Mouse (Mus musculus) kidney, adult 2 months (tissue): ENCODE data around the gene Lamc2. TPM values are rescaled to one million over a fixed set of nuclear protein-coding genes. Genes with fewer than 3 reads are reported as not detected.

Experiments used
- DNase-seq: peaks from one replicate; pipeline ENCODE4 v3.0.0; 2021
- H3K27ac ChIP-seq: fragments of 200-500 bp; 2 replicates; pipeline ENCODE4 v1.5.1; 2012; ENCODE audit warnings: low read depth, low read length, control low read depth, inconsistent platforms; ENCODE audit not compliant: insufficient read depth
- H3K27me3 ChIP-seq: fragments of 200-500 bp; replicated peaks from 2 replicates; pipeline ENCODE4 v1.6.1; 2012; ENCODE audit warnings: mild to moderate bottlenecking, moderate library complexity, low read length, inconsistent platforms; ENCODE audit not compliant: control insufficient read depth, insufficient read depth
- H3K36me3 ChIP-seq: fragments of 200-500 bp; 2 replicates; pipeline ENCODE4 v1.6.1; 2012; ENCODE audit warnings: mild to moderate bottlenecking, moderate library complexity, low read length, inconsistent platforms; ENCODE audit not compliant: control insufficient read depth, insufficient read depth
- H3K4me1 ChIP-seq: fragments of 200-500 bp; 2 replicates; pipeline ENCODE4 v1.6.1; 2011; ENCODE audit warnings: low read length; ENCODE audit not compliant: control insufficient read depth, insufficient read depth
- H3K4me3 ChIP-seq: fragments of 200-500 bp; 2 replicates; pipeline ENCODE4 v1.5.1; 2011; ENCODE audit warnings: mild to moderate bottlenecking, low read depth, low read length, control low read depth; ENCODE audit not compliant: insufficient read depth
- CTCF ChIP-seq: fragments of 200-500 bp; conservative IDR thresholded peaks from 2 replicates; pipeline ENCODE4 v1.5.1; 2011; ENCODE audit warnings: low read depth, mild to moderate bottlenecking, control low read depth, low read length, moderate library complexity, mixed read lengths; ENCODE audit not compliant: insufficient read depth, insufficient read length
- POLR2A ChIP-seq: fragments of 200-500 bp; IDR thresholded peaks from one replicate; pipeline ENCODE4 v1.6.1; 2011; ENCODE audit warnings: low read depth, low read length, control low read depth
- WGBS: fragments of 180-500 bp; shearing (Covaris S2); methylation state at CpG from one replicate; pipeline ENCODE4 v1.1.7; 2018; 5-methylcytosine and 5-hydroxymethylcytosine counted together
- polyA plus RNA-seq: library from polyadenylated mRNA; depleted of rRNA; stranded (reverse); fragments of >200 nt; gene quantifications from 2 replicates; pipeline ENCODE4 v1.2.3, GENCODE M21; 2012

Gene Lamc2
- polyA plus RNA-seq, 1 experiment, result 7.0 TPM

DNA sequence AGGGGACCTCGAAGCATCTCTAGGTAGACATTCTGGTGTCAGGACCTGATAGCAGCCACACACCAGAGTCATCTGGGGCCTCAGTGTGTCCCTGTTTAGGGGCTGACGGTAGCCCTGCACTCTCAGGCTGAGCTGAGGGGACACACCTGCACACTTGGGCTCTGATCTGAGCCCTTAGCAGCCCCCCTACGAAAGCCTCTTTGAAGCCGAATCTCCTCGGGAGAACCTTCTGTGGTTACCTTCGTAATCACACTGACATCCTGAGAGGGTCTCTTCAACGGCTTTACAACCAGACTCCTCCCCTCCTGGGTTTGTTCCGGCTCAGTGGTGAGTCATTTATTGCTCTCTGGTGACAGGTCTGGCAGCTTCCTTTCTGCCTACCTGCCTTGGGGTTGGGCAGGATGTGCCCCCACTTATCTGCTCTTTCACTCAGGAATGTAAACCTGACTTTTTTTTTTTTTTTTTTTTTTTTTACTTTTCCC lies 45.5 kb downstream of the Lamc2 start:
- Histone ChIP-seq H3K4me3 (no peak overlapping the region), H3K27ac (no peak overlapping the region), H3K4me1 (no peaks in the 10 kb centered on the region), H3K36me3 (no peaks in the 10 kb centered on the region), H3K27me3 (no peaks in the 10 kb centered on the region)
- TF ChIP-seq POLR2A (no peak), CTCF (no peak)
- DNase-seq, result peak; percentile 26
- WGBS, result 37% methylated on average over 8 of the region's 8 CpGs

- H3K4me1 ChIP-seq, result no peaks in the 10 kb centered on the region
- no peak for TF ChIP-seq POLR2A
- no peaks in the 10 kb centered on the region for H3K36me3 ChIP-seq
- no peaks in the 10 kb centered on the region for H3K27me3 ChIP-seq
- H3K27ac ChIP-seq, result no peak overlapping the region
- DNase-seq, result no peak
- 82% methylated on average over 11 of the region's 11 CpGs for WGBS
- no peak overlapping the region for H3K4me3 ChIP-seq
These were observed 46.0 kb downstream of the Lamc2 start for GRCm38 (mm10) chr1:153140265-153140664.

DNA sequence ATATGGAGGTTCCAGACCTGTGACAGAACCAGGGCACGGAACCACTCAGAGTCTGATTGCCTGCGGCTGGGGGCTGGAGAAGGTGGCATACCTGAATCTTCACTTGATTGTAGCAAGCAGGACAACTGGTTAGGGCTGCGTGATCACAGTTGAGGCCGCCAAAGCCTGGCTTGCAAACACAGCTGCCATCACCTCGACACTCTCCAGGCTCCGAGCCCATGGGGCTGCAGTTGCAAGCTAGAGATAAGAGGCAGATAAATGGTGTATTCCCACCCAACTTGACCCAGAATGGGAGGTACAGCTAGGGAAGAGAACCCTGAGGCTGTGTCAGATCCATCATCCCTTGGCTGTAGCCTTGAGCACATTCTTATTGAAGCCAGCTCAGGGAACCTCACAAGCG lies 46.6 kb downstream of the Lamc2 start:
- Histone ChIP-seq H3K27ac (no peak overlapping the region), H3K36me3 (no peaks in the 10 kb centered on the region), H3K27me3 (no peaks in the 10 kb centered on the region), H3K4me3 (no peak overlapping the region), H3K4me1 (no peaks in the 10 kb centered on the region)
- TF ChIP-seq POLR2A (no peak), CTCF (no peak)
- no peak for DNase-seq
- 92% methylated on average over 7 of the region's 7 CpGs for WGBS

DNA sequence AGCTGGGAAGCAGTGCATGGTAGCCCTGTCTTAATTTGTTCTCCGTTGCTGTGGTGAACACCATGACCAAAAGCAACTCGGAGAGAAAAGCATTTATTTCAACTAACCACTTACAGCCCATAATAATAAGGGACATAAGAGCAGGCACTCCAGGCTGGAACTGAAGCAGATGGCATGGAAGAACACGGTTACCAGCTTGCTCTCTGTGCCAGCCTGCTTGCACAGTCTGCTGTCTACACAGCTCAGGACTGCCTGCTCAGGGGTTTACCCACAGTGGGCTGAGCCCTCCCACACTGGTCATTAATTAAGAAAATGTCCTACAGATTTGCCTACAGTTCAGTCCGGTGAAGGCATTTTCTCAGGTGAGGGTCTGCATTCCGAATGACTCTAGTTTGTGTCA lies 47.8 kb downstream of the Lamc2 start:
- Histone ChIP-seq H3K4me1 (no peaks in the 10 kb centered on the region), H3K4me3 (no peak overlapping the region), H3K27me3 (no peaks in the 10 kb centered on the region), H3K27ac (no peak overlapping the region), H3K36me3 (no peaks in the 10 kb centered on the region)
- TF ChIP-seq POLR2A (no peak), CTCF (no peak)
- 68% methylated on average over 5 of the region's 5 CpGs for WGBS
- DNase-seq, result no peak

GRCm38 (mm10) chr1:153136647-153137046 lies 49.6 kb downstream of the Lamc2 start:
- TF ChIP-seq POLR2A, result no peak
- no peak for TF ChIP-seq CTCF
- Histone ChIP-seq H3K36me3 (no peaks in the 10 kb centered on the region), H3K4me1 (no peaks in the 10 kb centered on the region), H3K27me3 (no peaks in the 10 kb centered on the region), H3K27ac (no peak overlapping the region), H3K4me3 (no peak overlapping the region)
- WGBS, result 53% methylated on average over 13 of the region's 13 CpGs
- peak; percentile 45 for DNase-seq

DNA sequence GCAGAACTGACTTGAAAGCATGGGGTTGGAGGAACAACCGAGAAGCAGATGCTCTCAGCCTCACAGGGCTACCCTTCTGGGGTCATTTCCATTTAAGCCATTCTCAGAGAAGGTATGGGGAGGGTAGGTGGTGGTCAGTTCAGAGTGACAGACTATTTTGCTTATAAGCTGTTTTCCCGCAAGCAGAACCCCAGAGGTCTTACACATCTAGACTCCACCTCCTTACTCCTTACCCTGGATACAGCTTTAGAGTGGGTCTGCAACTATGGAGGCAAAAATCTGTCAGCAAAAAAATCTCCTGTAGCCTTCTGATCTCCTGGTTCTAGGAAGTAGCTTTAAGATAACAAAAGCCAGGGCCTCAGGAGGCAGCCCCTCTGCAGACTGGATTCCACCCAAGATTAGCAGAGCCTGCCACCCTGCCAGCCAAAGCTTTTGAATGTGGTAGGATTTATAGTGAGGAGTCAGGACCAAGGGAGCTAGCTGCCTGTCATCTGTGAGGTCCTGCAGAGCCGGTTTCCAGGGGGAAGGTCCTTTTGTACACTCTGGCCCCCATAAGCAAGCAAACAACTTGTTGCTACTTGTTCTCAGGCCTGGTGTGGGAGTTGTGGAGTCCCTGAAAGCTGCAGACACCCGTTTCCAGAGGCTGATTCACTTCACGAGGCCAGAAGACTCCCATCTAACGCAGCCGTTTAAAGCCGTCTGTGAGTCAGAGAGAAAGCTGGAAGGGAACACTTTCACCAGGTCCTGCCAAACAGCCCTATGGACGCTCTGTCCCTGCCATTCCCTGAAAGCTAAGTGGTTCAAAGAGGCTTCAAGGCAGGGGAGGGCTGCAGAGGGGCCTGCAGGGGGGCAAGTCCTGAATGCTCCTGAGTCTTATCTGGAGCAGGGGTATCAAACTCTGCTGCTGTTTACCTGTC lies 52.1 kb downstream of the Lamc2 start:
- Histone ChIP-seq H3K27ac (no peak overlapping the region), H3K27me3 (no peaks in the 10 kb centered on the region), H3K4me1 (no peaks in the 10 kb centered on the region), H3K4me3 (no peak overlapping the region), H3K36me3 (no peaks in the 10 kb centered on the region)
- no peak for DNase-seq
- 70% methylated on average over 9 of the region's 9 CpGs for WGBS
- TF ChIP-seq POLR2A (no peak), CTCF (no peak)

GRCm38 (mm10) chr1:153129992-153130713 lies 56.1 kb downstream of the Lamc2 start:
- no peaks in the 10 kb centered on the region for H3K36me3 ChIP-seq
- no peak overlapping the region for H3K4me3 ChIP-seq
- no peaks in the 10 kb centered on the region for H3K4me1 ChIP-seq
- DNase-seq, result no peak
- H3K27me3 ChIP-seq, result no peaks in the 10 kb centered on the region
- H3K27ac ChIP-seq, result no peak overlapping the region
- TF ChIP-seq POLR2A, result no peak
- TF ChIP-seq CTCF, result no peak
- WGBS, result 77% methylated on average over 11 of the region's 11 CpGs
